Mouse (Mus musculus) splenic B cell, adult 2 months (primary cell): ENCODE measurements around the gene Cgn.

Experiments
- DNase-seq: peaks from one replicate; pipeline ENCODE4 v3.0.0-alpha.2; 2011; ENCODE audit warnings: low read depth, low spot score
- H3K27me3 ChIP-seq: 2 replicates; pipeline ENCODE4 v1.6.1; 2012; ENCODE audit warnings: mild to moderate bottlenecking, low read length, moderate library complexity, mixed read lengths; ENCODE audit not compliant: control insufficient read depth, poor library complexity, insufficient read depth, severe bottlenecking
- H3K36me3 ChIP-seq: 2 replicates; pipeline ENCODE4 v1.6.1; 2012; ENCODE audit warnings: mild to moderate bottlenecking, low read length, moderate library complexity, mixed read lengths; ENCODE audit not compliant: control insufficient read depth, poor library complexity, insufficient read depth, severe bottlenecking

Cgn gene

DNA sequence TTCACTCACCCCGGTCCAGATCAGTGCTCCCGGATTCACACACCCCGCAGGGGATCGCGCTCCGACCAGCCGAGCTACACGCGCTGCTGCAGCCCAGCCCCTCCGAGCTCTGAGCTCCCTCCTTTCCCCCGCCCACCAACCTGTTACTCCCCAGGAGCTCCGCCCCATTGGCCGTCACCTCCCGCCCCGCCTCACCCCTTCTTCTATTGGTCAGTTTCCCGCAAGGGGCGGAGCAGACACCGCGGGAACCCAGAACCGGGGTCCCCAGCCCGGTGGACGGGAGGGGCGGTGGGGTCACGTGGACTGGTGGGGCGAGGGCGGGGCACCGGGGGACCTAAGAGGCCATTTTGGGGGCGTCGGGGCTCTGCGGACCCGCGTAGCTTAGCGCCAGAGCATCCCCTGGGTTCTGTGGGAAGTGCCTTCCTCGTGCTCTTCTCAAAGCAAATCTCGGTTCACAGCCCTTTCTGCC lies at the start of gene Cgn:
Cgn (minus strand) TSS at position 126 of the 469 bp plus-strand sequence.
- Histone ChIP-seq H3K27me3 (no peaks in the 10 kb centered on the region), H3K36me3 (no peaks in the 10 kb centered on the region)
- peak; percentile 85 for DNase-seq

DNA sequence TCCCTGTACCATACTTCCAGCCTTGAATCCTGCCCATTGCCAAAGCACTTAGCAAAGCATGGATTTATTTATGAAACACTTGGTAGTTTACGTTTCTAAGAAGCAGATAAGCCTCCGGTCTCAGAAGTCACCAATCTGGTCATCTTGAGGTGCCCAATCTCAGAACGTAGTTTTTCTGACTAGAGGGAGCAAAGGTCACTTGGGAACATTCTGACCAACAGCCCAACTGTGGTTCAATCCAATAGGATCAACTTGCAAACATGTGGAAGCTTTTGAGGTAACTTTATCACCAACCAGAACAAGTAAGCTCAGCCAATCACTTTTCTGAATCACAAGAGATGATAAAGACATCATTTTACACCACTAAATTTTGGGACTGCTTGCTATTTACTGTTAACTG lies 49.1 kb upstream of the Cgn start:
- no peaks in the 10 kb centered on the region for H3K36me3 ChIP-seq
- no peak for DNase-seq
- 0 out of 2 replicates have a peak, but pooled peaks cover 1% of the 10 kb centered on the region for H3K27me3 ChIP-seq

DNA sequence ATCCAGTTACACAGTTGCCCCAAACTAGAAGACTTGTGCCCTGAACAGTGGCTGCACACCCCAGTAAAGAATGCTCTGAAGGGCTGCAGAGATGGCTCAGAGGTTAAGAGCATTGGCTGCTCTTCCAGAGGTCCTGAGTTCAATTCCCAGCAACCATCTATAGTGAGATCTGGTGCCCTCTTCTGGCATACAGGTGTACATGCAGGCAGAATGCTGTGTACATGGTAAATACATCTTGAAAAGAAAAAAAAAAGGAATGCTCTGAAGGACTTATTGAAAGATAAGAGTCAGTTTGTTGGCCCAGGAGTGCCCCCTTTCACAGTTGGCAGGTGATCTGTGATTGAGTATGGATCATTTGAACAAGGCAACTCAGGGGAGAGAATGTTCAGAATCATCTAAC lies 47.1 kb upstream of the Cgn start:
- no peaks in the 10 kb centered on the region for H3K36me3 ChIP-seq
- DNase-seq: no peak
- H3K27me3 ChIP-seq: peaks cover 3% of the 10 kb centered on the region; the same call in 1 of the 2 replicates

DNA sequence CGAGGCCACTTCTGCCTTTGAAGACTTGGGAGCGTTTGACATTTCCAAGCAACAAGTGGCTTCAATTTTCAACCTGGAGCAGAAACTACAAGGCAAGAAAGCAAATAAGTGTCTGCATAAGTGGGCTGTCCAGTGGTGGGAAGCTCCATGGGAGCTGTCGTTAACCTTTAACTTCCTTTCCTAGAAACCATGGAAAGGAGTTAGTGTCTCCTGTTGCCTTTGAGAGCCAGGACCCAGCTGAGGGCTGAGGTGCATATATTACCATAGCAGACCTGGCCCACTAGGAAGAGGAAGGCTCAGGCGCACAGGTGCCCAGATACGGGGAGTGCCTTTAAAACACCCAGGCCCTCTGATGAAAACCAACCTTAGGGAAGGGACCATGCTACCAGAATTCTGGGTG lies 46.4 kb upstream of the Cgn start:
- DNase-seq: no peak
- Histone ChIP-seq H3K27me3 (peaks cover 3% of the 10 kb centered on the region; the same call in 1 of the 2 replicates), H3K36me3 (no peaks in the 10 kb centered on the region)

DNA sequence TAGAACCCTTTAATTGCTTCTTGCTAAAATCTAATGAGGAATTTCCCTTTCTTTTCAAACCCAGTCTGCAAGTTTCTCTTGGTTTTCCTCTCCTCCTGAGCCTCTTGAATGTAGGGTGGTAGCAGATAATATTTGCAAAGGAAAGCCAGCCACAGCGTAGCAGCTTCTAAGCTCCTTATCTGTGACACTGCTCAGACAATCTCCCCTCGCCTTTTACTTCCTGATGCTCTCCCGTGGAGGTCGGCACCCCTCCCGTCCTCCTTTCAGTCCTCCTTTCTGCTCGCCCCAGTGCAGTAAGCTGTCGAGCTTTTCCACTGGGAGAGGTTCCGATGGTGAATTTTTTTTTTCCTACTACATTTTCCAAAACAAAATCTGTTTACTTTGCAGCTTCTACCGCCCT lies 45.8 kb upstream of the Cgn start:
- H3K36me3 ChIP-seq: no peaks in the 10 kb centered on the region
- DNase-seq: no peak
- peaks cover 3% of the 10 kb centered on the region; the same call in 1 of the 2 replicates for H3K27me3 ChIP-seq

DNA sequence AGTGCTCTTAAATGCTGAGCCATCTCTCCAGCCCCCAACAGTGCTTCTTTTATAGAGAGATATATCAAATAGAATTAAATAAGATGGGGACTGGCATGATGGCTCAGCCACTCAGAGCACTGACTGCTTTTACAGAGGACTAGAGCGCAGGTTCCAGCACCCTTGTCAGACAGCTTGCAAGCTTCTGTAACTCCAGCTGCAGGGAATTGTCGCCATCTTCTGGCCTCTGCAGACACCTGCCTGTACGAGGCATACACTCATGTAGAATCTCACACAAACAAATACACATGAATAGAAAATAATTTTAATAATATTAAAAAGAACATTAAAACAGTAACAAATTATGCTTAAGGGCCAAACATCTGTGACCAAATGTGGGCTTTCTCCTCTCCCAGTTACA lies 37.8 kb upstream of the Cgn start:
- peaks cover 4% of the 10 kb centered on the region for H3K27me3 ChIP-seq
- DNase-seq: no peak
- no peaks in the 10 kb centered on the region for H3K36me3 ChIP-seq

DNA sequence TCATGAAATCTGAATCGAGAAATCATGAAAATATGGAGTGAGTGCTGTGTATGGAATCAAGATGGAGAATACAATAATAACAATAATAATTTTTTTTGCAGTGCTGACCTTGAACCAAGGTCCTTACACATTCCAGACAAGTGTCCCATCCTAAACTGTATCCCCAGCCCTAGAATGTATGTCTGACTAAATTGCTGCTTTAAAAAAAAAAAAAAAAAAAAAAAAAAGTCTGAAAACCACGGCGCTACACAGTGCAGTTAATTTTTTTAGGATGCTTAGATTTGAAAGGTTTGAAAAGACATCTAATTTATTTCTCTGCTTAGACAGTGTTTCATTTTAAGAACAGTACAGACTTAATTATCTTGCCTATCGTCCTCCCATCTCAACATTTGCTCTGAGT lies 35.8 kb upstream of the Cgn start:
- no peak for DNase-seq
- Histone ChIP-seq H3K27me3 (peaks cover 2% of the 10 kb centered on the region; the same call in 1 of the 2 replicates), H3K36me3 (no peaks in the 10 kb centered on the region)

DNA sequence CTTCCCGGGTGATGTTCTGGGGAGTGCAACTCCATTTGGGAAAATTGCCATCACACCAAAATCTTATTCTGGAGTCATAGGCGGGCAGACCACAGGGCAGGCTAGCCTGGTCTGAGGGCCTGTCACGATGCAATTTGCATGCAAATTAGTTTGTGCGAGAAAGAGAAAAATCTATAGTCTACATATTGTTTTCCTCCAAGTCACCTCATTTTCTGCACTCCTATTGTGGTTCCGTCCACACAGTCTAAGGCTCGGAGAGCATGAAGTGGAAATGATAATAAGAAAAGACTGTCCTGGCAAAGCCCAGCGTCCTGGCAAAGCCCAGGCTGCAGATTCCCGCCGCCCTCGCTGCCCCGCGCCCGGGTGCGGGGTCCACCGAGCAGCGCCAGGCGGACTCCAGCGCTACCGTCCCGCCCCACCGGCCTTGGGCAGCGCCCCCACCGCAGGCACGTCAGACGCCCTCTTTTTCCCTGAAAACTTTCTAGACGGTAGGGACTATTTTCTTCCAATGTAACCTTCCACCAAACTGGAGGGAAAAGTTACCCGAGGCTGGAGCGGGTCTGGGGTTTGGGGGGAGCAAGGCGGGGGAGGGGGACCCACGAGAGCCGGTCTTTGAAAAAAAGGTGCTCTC lies 34.8 kb upstream of the Cgn start:
- Histone ChIP-seq H3K36me3 (no peaks in the 10 kb centered on the region), H3K27me3 (peaks cover 2% of the 10 kb centered on the region; the same call in 1 of the 2 replicates)
- DNase-seq: peak; percentile 9

DNA sequence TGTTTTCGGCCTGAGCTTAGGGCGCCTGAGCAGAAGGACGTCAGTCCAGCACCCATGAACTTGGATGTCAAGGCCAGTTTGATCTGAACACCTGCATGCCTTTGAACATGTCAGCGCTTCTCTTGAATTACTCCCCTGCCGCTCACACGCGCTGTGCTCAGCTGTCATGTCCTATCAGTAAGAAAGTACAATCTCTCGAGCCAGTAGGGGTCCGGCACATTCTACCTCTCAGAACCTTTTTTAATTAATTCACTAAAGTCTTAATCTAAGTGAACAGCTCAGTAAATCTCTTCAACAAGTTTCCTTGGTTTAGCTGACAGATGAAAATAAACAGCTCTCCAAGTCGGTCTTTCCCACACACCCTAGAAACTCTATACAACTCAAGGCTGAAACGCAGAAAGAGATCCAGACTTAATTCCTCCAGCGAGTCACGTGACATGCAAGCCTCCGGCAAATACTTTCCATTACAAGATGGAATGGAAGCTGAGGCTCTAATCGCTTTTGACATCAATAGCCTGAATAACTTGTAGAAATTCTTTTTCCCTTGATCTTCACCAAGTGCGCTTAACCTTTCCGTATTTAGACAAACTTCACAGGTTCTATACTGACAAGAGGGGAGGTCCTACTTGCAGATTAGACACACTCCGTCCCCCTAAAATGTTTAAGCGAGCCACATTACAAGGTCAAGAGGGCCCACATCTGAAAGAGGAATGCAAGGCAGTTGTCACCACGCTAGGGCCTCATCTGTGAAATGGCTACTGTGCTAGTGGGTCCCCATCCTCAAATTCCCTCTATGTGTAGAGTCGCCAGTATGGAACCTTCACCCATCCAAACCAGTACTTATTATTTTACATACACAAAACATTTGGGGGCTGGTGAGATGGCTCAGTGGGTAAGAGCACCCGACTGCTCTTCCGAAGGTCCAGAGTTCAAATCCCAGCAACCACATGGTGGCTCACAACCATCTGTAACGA lies 33.4 kb upstream of the Cgn start:
- Histone ChIP-seq H3K36me3 (no peaks in the 10 kb centered on the region), H3K27me3 (peaks cover 2% of the 10 kb centered on the region; the same call in 1 of the 2 replicates)
- no peak for DNase-seq

DNA sequence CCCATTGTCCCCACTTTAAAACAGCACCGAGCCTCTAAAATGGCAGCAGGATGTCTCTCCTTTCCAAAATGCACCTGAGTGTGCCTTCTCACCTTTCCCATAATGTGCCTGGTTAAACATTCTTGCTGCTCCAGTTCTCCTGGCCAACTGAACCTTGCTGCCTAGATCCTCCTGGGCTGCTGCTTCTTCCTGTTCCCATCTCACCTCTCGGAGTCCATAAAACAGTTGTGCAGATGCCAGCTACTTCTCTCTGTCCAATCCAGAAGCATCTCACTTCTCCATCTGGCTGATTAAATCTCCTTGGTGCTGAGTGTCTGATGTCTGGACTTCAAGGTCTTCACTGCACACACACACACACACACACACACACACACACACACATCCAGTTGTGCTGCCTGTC lies 31.4 kb upstream of the Cgn start:
- DNase-seq: no peak
- peaks cover 2% of the 10 kb centered on the region; the same call in 1 of the 2 replicates for H3K27me3 ChIP-seq

DNA sequence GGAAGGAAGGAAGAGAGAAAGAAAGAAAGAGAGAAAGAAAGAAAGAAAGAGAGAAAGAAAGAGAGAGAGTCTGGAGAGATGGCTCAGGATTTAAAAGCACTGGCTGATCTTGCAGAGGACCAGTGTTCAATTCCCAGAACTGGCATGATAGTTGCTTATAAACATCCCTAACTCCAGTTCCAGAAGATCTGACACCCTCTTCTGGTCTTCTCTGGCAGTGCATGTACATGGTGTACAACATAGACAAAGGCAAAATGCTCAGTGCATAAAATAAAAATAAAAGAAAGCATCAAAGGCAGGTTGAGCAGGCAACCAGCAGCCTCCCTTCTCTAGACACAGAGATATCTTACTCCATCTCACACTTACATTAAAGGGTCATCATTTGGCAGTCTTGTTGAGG lies 29.3 kb upstream of the Cgn start:
- peak; percentile 11 for DNase-seq
- H3K27me3 ChIP-seq: no peaks in the 10 kb centered on the region
- H3K36me3 ChIP-seq: no peaks in the 10 kb centered on the region

More for the DNA sequence above, 31.4 kb upstream of the Cgn start:
- H3K36me3 ChIP-seq: no peaks in the 10 kb centered on the region

DNA sequence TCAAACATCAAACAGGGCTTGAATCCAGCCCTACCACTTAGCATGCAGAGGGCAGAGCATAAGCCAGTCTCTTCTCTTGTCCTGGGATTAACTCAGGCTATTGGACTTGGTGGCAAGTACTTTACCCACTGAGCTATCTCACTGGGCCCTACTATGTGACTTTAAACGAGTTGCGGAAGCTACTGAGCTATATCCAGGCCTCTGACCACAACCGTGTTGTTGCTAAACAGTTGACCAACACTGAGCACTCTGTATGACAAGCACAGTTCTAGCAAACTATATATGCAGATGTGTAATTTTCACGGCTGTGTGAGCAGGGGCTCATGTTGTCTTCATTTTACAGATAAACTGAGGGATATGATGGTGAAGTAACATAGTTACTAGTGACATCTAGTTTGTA lies 28.4 kb upstream of the Cgn start:
- DNase-seq: no peak
- Histone ChIP-seq H3K36me3 (no peaks in the 10 kb centered on the region), H3K27me3 (no peaks in the 10 kb centered on the region)

DNA sequence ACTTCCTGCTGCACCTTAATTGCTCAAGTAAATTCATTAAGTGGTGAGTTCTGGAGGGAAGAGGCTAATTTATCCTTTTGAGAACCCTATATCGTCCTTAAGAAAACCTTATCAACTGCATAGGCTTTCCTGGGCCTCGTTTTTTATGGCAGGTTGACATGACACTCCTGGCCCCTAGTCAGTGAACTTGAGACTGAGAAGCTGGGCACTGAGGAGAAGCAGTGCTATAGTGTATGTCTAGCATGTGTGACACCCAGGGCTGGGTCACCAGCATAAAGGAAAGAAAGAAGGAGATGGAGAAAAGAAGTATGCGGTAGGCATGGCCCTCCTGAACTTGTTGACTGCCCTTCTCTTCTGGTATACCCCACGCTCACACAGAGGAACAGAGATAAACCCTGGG lies 27.8 kb upstream of the Cgn start:
- Histone ChIP-seq H3K36me3 (no peaks in the 10 kb centered on the region), H3K27me3 (no peaks in the 10 kb centered on the region)
- no peak for DNase-seq

DNA sequence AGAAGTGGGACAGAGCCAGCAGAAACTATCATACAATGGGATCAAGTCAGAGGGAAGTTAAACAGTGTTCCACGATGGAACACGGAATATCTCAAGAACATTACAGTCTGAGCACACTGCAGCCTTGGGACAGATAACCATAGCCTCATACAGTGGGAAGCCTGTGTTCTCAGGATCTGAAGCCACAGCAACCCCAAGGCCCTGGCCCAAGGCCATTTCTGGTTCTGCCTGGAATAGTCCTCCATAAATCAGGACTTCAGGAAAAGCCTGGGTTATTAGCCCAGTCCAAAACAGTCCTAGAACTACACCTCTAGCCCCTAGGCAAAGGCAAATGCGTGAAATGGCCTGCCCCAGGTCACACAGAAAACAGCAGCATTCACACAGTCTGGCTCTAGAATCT lies 27.4 kb upstream of the Cgn start:
- no peak for DNase-seq
- H3K36me3 ChIP-seq: no peaks in the 10 kb centered on the region
- H3K27me3 ChIP-seq: no peaks in the 10 kb centered on the region

DNA sequence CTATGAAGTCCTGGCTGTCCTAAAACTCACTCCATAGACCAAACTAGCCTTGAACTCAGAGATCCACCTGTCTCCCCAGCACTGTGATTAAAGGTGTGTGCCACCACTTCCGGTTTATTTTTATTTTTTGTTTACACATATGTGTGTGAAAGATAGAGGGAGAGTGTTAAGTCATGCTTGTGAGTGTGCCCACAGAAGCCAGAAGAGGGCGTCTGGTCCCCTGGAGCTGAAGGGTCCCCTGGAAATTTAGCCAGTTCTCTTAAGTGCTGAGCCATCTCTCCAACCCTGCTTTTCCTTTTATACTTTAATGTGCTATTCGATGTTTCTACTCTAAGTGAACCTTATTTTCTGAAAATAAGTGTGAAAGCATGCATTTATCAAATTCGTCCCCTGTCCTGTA lies 25.3 kb upstream of the Cgn start:
- peak; percentile 35 for DNase-seq
- Histone ChIP-seq H3K36me3 (no peaks in the 10 kb centered on the region), H3K27me3 (no peaks in the 10 kb centered on the region)
